Mouse (Mus musculus) heart, adult 10 weeks (tissue): ENCODE data around the gene Hist1h1a. TPM values are rescaled to one million over a fixed set of nuclear protein-coding genes. Genes with fewer than 3 reads are reported as not detected.

Experiments used
- polyA plus RNA-seq: library from polyadenylated mRNA; stranded (reverse); fragments of 350-450 nt; fragmentation: Illumina TruSeq; extraction: RNeasy Lipid Tissue Mini Kit (QIAGEN cat#74804); gene quantifications from one replicate; pipeline ENCODE4 v1.2.3, GENCODE M21; 2014; ENCODE audit warnings: low read depth, low replicate concordance

Gene Hist1h1a
- polyA plus RNA-seq, result not detected

DNA sequence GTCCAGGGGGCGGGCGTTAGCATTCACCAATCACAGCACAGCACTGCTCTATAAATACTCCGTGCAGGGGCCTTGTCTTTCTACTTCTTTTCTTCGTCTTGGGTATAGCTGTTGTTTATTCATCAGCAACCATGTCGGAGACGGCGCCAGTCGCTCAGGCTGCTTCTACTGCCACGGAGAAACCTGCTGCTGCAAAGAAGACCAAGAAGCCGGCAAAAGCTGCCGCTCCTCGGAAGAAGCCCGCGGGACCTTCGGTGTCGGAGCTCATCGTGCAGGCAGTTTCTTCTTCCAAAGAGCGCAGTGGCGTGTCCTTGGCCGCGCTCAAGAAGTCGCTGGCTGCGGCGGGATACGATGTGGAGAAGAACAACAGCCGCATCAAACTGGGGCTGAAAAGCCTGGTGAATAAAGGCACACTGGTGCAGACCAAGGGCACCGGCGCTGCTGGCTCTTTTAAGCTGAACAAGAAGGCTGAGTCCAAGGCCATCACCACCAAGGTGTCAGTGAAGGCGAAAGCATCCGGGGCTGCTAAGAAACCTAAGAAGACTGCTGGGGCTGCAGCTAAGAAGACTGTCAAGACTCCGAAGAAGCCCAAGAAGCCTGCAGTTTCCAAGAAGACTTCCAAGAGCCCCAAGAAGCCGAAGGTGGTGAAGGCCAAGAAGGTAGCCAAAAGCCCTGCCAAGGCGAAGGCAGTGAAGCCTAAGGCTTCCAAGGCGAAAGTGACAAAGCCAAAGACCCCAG lies at the start of gene Hist1h1a:
Hist1h1a (plus strand) TSS at position 81 of the 738 bp plus-strand sequence.

DNA sequence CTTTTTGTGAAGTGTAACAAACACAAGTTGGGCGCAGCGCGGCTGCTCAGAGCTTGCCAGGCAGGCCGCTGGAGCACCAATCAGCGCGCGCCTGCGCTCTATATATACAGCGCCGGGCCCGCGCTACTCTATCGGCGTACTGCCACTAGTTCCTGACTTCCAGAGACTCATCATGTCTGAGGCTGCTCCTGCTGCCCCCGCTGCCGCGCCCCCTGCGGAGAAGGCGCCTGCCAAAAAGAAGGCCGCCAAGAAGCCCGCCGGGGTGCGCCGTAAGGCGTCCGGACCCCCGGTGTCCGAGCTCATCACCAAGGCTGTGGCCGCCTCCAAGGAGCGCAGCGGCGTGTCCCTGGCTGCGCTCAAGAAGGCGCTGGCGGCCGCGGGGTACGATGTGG lies 24.8 kb upstream of the Hist1h1a start, which contains the start of gene Hist1h1c:
Hist1h1c (plus strand) TSS at position 132 of the 392 bp plus-strand sequence.

DNA sequence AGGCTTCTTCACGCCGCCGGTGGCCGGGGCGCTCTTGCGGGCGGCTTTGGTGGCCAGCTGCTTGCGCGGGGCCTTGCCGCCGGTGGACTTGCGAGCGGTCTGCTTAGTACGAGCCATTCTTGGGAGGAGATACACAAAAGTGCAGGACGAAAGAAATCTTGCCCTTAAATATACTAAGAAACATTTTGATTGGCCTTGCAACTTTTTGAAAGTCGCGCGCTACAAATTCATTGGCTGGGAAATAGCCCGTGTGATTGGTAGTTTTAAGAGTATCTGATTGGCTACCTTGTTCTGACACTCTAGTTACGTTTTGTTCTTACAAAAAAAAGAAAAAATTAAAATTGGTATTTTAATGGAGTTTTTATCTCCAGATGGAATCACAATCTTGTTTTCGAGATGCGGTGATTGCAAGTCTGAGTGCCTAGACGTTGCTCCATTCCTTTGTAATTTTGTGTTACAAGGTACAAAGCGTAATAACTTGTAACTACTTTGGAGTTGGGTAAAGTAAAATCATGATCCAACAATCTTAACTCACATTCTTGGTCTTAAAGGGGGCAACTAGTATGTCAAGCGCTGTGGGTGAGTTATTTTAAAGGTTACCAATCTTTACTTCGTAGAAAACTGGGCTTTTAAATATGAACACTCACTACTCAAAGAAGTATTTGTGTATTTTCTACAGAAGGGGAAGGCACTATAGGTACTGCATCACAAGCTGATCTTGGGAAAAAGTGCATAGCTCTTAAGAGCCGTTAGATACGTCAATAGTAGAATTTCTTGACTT lies 17.9 kb upstream of the Hist1h1a start, which contains the start of gene Hist1h3c:
Hist1h3c (minus strand) TSS at position 222 of the 781 bp plus-strand sequence.

DNA sequence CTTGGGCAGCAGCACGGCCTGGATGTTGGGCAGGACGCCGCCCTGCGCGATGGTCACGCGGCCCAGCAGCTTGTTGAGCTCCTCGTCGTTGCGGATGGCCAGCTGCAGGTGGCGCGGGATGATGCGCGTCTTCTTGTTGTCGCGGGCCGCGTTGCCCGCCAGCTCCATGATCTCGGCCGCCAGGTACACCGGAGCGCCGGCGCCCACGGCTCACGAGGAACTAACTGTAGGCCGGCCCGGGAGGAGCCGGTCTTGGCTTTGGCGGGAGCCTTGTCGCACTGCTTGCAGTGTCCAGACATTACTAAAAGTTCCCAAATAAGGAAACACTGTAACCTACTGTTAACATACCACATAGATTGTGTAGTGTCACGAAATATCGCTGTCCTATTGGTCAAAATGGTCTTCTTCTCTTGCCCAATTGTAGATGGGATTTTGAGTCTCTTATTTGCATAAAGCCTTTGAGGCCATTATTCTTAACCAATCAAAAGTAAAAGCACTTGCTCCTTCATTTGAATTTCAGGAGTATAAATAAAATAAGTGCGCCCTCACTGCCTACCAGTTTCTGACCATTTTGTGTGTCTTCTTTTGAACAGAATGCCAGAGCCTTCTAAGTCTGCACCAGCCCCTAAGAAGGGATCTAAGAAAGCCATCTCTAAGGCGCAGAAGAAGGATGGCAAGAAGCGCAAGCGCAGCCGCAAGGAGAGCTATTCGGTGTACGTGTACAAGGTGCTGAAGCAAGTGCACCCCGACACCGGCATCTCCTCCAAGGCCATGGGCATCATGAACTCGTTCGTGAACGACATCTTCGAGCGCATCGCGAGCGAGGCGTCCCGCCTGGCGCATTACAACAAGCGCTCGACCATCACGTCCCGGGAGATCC lies 17.0 kb upstream of the Hist1h1a start, which contains the start of gene Hist1h2bb:
Hist1h2bb (plus strand) TSS at position 534 of the 880 bp plus-strand sequence.

DNA sequence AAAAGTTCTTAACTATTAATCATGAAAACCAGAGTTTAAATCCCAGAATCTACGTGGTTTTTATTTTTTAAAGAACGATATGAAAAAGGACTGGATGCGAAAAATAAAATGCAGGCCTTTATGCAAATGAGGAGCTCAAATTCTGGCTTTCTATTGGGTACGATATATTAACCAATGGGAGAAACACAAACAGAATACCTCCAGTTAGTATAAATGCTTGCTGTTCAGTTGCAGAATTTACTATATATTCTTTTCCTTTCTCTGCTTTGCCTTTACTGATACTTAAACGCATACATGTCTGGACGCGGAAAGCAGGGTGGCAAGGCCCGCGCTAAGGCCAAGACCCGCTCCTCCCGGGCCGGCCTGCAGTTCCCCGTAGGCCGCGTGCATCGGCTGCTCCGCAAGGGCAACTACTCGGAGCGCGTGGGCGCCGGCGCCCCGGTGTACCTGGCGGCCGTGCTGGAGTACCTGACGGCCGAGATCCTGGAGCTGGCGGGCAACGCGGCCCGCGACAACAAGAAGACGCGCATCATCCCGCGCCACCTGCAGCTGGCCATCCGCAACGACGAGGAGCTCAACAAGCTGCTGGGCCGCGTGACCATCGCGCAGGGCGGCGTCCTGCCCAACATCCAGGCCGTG lies 12.5 kb upstream of the Hist1h1a start, which contains the start of gene Hist1h2ab:
Hist1h2ab (plus strand) TSS at position 288 of the 639 bp plus-strand sequence.

DNA sequence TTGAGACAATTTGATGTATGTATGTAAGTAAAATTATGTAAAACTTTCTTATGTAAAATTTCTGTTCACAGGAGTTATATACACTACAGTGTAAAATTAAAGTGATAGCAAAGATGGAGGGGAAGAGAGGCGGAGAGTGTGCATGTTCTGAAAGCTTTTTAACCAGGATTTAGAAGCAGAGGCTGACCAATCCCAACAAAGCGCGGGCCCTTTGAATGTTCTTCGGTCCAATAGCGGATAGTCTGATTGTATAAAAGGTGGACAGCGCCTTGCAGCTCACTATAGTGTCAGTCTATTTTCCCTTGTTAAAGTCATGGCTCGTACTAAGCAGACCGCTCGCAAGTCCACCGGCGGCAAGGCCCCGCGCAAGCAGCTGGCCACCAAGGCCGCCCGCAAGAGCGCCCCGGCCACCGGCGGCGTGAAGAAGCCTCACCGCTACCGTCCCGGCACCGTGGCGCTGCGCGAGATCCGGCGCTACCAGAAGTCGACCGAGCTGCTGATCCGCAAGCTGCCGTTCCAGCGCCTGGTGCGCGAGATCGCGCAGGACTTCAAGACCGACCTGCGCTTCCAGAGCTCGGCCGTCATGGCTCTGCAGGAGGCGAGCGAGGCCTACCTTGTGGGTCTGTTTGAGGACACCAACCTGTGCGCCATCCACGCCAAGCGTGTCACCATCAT lies 11.3 kb upstream of the Hist1h1a start, which contains the start of gene Hist1h3b:
Hist1h3b (plus strand) TSS at position 201 of the 675 bp plus-strand sequence.

DNA sequence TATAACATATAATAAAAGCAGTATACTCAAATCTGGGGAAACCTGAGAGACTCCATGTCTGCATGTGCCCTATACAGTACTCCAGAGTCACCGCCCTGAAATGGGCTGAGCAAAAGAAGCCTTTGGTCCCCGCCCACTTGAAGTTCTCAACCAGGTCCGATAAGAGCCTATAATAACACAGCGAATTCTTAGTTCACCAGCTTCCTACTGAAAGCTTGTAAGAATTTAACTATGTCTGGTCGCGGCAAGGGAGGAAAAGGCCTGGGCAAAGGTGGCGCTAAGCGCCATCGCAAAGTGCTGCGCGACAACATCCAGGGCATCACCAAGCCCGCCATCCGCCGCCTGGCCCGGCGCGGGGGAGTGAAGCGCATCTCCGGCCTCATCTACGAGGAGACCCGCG lies 6.7 kb upstream of the Hist1h1a start, which contains the start of gene Hist1h4b:
Hist1h4b (plus strand) TSS at position 224 of the 400 bp plus-strand sequence.

DNA sequence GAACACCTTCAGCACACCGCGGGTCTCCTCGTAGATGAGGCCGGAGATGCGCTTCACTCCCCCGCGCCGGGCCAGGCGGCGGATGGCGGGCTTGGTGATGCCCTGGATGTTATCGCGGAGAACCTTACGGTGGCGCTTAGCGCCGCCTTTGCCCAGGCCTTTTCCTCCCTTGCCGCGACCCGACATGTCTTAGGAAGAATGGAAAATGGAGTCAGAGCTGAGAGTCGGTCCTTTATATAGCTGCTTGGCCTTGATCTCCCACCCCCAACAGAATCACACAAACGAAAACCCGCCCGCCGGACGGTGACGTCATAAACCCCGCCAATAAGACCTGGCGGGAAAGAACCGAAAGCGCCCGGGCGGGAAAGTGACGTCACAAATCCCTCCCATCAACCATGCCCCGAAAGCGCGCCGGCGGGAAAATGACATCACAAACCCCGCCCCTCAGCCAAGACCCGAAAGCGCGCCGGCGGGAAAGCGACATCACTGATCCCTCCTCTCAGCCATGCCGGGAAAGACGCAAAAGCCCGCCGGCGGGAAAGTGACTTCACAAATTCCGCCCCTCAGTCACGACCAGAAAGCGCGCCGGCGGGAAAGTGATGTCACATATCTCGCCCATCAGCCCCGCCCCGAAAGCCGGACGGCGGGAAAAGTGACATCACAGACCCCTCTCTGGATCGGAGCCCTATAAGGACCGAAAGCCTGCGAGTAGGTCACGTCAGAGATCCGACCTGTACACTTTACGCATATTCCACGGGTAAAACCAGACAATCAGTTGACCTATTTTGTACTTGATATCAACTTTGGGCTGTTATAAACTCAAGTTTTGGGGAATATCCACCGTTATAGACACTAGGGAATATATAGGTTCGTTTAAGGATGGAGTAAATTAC lies 2.2 kb upstream of the Hist1h1a start, which contains the start of gene Hist1h4a:
Hist1h4a (minus strand) TSS at position 259 of the 893 bp plus-strand sequence.

DNA sequence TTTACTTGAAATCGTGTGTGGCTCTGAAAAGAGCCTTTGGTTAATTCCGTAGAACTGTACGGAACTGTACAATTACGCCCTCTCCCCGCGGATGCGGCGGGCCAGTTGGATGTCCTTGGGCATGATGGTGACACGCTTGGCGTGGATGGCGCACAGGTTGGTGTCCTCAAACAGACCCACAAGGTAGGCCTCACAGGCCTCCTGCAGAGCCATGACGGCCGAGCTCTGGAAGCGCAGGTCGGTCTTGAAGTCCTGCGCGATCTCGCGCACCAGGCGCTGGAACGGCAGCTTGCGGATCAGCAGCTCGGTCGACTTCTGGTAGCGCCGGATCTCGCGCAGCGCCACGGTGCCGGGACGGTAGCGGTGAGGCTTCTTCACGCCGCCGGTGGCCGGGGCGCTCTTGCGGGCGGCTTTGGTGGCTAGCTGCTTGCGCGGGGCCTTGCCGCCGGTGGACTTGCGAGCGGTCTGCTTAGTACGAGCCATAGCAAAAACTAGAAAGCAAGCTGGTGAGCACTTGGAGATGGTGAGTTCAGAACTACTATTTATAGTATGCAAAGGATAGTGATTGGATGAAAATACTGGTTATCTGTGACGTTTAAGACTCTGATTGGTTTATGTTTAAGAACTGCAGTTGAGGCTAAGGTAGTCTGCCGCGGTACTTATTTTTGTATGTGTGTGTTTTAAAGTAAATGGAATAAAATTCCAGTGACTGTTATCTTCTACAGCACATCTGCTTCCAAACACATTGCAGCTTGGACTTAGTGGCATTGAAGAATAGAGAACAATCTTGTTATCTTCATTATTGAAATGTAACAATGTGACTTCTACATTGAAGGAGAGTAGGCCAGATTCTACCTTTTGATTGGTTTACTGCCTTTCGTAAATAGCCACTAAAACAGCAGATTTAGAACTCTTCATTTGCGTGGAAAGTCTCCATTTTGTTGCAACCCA lies 1.3 kb upstream of the Hist1h1a start, which contains the start of gene Hist1h3a:
Hist1h3a (minus strand) TSS at position 516 of the 951 bp plus-strand sequence.

DNA sequence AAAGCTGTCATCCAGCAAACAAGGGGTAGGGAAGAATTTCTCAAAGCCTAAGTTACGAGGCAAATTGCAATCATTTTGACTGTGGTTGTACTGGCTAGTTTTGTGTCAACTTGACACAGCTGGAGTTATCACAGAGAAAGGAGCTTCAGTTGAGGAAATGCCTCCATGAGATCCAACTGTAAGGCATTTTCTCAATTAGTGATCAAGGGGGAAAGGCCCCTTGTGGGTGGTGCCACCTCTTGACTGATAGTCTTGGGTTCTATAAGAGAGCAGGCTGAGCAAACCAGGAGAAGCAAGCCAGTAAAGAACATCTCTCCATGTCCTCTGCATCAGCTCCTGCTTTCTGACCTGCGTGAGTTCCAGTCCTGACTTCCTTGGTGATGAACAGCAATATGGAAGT lies 6.1 kb downstream of the Hist1h1a start, which contains the start of gene Trim38:
Trim38 (plus strand) TSS at position 301 of the 400 bp plus-strand sequence.

DNA sequence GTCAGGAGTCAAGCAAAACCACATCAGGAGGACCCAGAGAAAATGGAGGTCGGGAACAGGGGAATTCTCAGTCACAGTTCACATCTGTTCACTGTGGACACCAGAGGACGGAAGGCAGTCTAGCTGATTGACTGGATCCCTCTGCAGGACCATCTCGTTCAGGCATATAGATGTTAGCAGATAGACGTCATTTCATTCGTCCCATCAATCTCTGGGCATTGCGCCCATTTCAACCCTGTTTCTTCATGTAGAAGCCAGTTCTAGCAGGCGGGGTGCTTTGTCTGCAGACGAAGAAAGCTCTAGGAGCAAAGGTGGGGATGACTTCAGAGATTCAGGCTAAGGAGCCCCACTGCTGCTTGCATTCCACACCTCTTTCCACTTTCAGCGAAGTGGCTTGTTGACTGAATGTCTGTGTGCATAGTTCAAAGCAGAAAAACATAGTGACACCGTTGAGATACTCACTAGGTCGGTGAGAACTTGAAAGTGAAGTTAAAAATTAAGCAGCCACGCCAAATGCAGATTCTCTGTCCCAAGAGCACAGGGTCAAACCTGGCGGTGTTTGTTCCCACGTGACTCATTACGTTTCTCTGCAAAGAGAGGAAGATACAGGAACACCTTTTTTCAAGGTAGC lies 43.1 kb downstream of the Hist1h1a start, which contains the start of gene Slc17a2:
Slc17a2 (plus strand) TSS at position 572 of the 631 bp plus-strand sequence.

Other genes starting within 250 kb of the Hist1h1a start
- gene Hist1h4h, start 232.6 kb upstream of the Hist1h1a start, polyA plus RNA-seq, result 46.3 TPM
- gene Hist1h2af, start 229.8 kb upstream of the Hist1h1a start, polyA plus RNA-seq, result 2.5 TPM
- not detected for gene Hist1h3g, start 228.2 kb upstream of the Hist1h1a start, polyA plus RNA-seq
- 0.89 TPM for gene Hist1h2bh, start 220.3 kb upstream of the Hist1h1a start, polyA plus RNA-seq
- 0.68 TPM for gene Hist1h3f, start 219.6 kb upstream of the Hist1h1a start, polyA plus RNA-seq
- not detected for gene Hist1h4f, start 212.0 kb upstream of the Hist1h1a start, polyA plus RNA-seq
- 0.21 TPM for gene Hist1h1d, start 210.4 kb upstream of the Hist1h1a start, polyA plus RNA-seq
- gene Hist1h3e, start 201.3 kb upstream of the Hist1h1a start, polyA plus RNA-seq, result not detected
- gene Hist1h2ae, start 192.4 kb upstream of the Hist1h1a start, polyA plus RNA-seq, result not detected
- not detected for gene Hist1h2bg, start 192.3 kb upstream of the Hist1h1a start, polyA plus RNA-seq
- not detected for gene Hist1h2bf, start 189.5 kb upstream of the Hist1h1a start, polyA plus RNA-seq
- not detected for gene Hist1h2ad, start 189.3 kb upstream of the Hist1h1a start, polyA plus RNA-seq
- 0.76 TPM for gene Hist1h3d, start 187.9 kb upstream of the Hist1h1a start, polyA plus RNA-seq
- gene Hist1h4d, start 182.1 kb upstream of the Hist1h1a start, polyA plus RNA-seq, result not detected
- 8.1 TPM for gene Hist1h2be, start 142.5 kb upstream of the Hist1h1a start, polyA plus RNA-seq
- 3.8 TPM for gene Hist1h1e, start 141.1 kb upstream of the Hist1h1a start, polyA plus RNA-seq
- gene Hist1h2ac, start 79.7 kb upstream of the Hist1h1a start, polyA plus RNA-seq, result 1.0 TPM
- gene Hist1h2bc, start 79.5 kb upstream of the Hist1h1a start, polyA plus RNA-seq, result 121 TPM
- not detected for gene Hist1h1t, start 67.9 kb upstream of the Hist1h1a start, polyA plus RNA-seq
- not detected for gene Hist1h4c, start 65.2 kb upstream of the Hist1h1a start, polyA plus RNA-seq
- gene Hfe, start 52.8 kb upstream of the Hist1h1a start, polyA plus RNA-seq, result 35.3 TPM
- 171 TPM for gene Hist1h1c, start 24.9 kb upstream of the Hist1h1a start, polyA plus RNA-seq
- gene Hist1h3c, start 18.1 kb upstream of the Hist1h1a start, polyA plus RNA-seq, result not detected
- not detected for gene Hist1h2bb, start 16.9 kb upstream of the Hist1h1a start, polyA plus RNA-seq
- gene Hist1h2ab, start 12.5 kb upstream of the Hist1h1a start, polyA plus RNA-seq, result not detected
- gene Hist1h3b, start 11.4 kb upstream of the Hist1h1a start, polyA plus RNA-seq, result not detected
- gene Hist1h4b, start 6.7 kb upstream of the Hist1h1a start, polyA plus RNA-seq, result not detected
- not detected for gene Hist1h4a, start 2.4 kb upstream of the Hist1h1a start, polyA plus RNA-seq
- gene Hist1h3a, start 1.3 kb upstream of the Hist1h1a start, polyA plus RNA-seq, result not detected
- 0.31 TPM for gene Trim38, start 6.2 kb downstream of the Hist1h1a start, polyA plus RNA-seq
- not detected for gene Slc17a2, start 43.3 kb downstream of the Hist1h1a start, polyA plus RNA-seq
- gene Slc17a3, start 75.8 kb downstream of the Hist1h1a start, polyA plus RNA-seq, result 0.34 TPM
- gene Slc17a1, start 104.1 kb downstream of the Hist1h1a start, polyA plus RNA-seq, result not detected
- gene Slc17a4, start 151.3 kb downstream of the Hist1h1a start, polyA plus RNA-seq, result not detected
- gene Hist1h2ba, start 170.5 kb downstream of the Hist1h1a start, polyA plus RNA-seq, result not detected
- gene Hist1h2aa, start 170.8 kb downstream of the Hist1h1a start, polyA plus RNA-seq, result not detected
- gene Scgn, start 227.5 kb downstream of the Hist1h1a start, polyA plus RNA-seq, result not detected